Mouse (Mus musculus) megakaryocyte, adult 5-6 weeks (primary cell): ENCODE data around the gene 1700102P08Rik. TPM values are rescaled to one million over a fixed set of nuclear protein-coding genes. Genes with fewer than 3 reads are reported as not detected.

Experiments used
- ATAC-seq: 2 replicates; pipeline ENCODE4 v1.8.0; 2016; ENCODE audit warnings: mild to moderate bottlenecking, inconsistent platforms; ENCODE audit not compliant: poor library complexity, severe bottlenecking
- total RNA-seq, 2 experiments: library from RNA; stranded (forward) in 1 of 2; stranded (reverse) in 1 of 2; fragments of 153-499, 151-499 nt in 1 of 2; fragments of 221-1000, 200-1000 nt in 1 of 2; gene quantifications; 2 replicates each; pipeline versions ENCODE4 v1.2.3 to v1.2.4; 2015 to 2017

The 1700102P08Rik gene
- 0.47 and 0.98 TPM in 2 replicates for total RNA-seq (2015)
- total RNA-seq (2017) = 1.4 and 3.0 TPM in 2 replicates

DNA sequence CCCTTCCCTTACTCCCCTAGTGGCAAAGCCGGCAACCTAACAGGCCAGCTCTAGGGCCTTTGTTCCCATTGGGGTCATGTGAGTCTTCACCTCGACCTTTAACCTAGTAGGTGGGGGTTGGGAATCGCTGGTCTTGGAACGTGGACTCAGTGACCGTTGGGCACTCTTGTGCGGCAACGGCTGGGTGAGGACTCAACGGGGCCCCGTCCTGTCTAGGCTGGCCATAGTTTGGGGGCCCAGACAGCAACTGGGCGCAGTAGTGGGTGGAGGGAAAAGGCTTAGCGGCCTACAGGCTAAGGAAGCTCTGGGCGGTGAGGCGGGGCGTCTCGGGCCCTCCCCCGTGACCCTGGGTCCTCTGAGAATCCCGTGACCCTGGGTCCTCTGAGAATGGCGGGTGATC is at the start of gene 1700102P08Rik:
Gene 1700102P08Rik (plus strand): TSS at position 130 of the 400 bp plus-strand sequence.
- ATAC-seq = no peak

DNA sequence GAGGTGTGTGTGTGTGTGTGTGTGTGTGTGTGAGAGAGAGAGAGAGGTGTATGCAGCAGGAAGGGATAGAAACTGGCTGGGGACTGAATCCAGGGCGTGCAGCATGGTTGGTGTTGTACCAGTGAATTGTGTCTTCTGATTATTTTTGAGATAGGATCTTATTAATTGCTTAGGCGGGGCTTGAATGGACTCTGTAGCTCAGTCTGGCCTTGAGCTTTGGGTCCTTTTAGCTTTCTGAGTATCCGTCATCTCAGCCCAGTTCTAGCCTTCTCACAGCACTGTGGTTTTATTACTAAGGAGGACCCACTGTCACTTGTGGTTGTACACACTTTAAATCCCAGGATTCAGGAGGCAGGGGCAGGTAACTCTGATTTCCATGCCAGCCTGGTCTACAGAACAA is 49.3 kb upstream of the 1700102P08Rik start:
- no peak for ATAC-seq

DNA sequence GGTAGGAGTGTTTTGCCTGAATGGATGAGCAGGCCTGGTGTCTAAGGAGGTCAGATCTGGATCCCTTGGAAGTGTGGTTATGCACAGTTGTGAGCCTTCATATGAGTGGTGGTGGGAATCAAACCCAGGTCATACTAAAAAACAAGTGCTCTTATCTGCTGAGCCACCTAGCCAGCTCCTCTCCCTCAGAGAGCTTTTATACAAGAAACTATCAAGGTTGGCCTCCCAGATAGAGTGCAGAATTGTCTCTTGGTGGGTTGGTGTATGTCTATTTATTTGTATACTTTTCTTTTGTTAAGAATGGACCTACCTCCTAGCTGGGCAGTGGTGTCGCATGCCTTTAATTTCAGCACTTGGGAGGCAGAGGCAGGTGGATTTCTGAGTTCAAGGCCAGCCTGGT is 48.8 kb upstream of the 1700102P08Rik start:
- ATAC-seq = no peak

DNA sequence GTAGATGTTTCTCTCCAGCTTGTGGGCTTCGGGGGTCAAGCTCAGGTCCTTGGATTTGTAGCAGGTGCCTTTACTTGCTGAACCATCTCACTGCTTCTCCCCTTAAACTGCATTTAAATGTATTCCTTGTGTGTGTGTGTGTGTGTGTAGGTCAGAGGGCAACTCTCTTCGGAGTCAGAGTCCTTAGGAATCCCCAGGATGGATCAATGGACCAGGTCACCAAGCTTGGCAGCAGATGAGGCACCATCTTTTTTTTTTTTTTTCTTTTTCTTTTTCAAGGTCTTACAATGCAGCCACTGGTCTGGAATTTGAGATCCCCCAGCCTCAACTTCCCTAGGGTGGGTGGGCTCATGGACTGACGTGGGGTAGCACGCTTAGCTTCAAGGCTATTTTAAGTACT is 48.1 kb upstream of the 1700102P08Rik start:
- ATAC-seq = no peak

DNA sequence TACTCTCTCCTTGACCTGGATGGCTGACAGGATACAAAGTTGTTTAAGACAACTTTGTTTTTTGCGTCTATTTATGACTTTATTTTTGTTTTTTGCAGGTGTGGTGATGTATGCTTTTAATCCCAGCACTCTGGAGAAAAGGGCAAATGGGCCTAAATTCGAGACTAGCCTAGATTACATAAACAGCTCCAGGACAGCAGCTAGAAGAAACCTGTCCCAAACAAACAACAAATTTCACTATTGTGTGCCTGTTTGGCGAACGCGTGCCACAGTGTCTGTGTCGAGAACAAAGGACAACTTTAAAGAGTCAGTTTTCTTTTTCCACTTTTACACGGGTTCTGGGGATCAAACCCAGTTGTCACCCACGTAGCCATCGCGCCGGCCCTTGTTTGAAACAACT is 45.6 kb upstream of the 1700102P08Rik start:
- no peak for ATAC-seq

DNA sequence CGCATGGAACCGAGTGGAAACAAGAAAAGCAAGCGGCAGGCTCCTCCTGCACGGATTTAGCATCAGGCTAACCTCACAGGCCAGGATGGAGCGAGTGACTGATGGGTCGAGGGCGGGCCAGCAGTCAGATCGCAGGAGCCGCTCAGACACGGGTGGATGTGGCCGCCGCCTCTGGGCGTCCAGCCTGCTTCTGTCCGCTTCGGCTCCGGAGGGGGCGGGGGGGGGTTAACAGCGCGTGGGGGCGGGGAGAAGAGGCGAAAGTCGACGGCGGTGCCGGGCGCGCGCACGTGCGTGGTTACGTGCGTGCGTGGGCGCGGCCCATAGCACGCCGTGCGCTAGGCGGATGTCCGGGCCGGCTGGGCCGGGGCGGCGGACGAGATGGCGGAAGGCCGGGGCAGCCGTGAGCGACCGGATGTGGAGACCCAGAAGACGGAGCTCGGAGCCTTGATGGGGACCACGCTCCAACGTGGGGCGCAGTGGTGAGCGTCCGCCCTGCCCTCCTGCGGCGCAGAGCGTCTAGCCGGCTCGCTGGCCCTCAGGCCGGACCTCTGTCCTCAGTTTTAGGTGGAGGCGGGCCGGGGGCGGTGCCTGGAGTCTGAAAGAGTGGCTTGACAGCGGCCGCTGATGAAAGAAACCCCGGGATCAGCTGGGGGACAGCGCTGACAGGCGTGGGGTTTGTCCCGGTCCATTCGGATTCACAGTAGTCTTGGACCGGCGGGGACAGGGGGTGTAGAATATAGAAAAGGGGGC is 44.9 kb upstream of the 1700102P08Rik start, which contains the start of gene Usp4:
Gene Usp4 (plus strand): TSS at position 314 of the 750 bp plus-strand sequence.
- ATAC-seq = peak; percentile 91

DNA sequence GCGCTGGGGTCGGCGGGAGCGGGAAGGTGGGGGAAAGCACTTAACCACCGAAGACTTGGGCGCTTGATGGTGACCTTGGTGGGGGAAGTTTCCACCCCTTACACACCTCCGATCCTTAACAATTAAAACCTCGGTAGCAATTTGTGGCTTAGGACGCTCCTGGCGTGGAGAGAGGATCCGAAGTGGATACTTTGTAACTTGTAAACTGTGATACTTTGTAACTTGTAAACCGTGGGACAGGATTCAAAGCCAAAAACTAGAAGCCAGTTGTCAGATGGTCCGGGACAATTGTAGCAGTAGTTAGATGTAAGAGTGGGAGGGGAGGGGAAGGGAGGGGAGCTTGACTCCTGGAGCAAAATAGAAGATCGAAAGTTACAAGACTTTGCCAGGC is 44.3 kb upstream of the 1700102P08Rik start:
- no peak for ATAC-seq

DNA sequence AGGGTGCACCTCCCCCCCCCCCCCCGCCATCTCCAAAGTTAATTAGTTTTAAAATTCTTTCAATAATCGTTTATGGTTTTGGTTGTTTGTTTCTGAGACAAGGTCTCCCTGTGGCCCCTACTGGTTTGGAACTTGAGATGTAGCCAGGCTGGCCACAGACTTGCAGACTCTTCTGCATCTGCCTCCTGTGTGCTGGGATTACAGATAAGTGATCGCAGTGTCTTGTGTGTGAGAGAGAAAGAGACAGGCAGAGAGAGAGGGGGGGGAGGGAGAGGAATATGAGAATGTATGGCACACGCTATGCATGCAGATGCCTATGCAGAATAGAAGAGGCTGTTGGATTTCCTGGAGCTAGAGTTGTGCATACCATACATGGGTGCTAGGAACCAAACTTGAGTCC is 42.9 kb upstream of the 1700102P08Rik start:
- ATAC-seq = no peak

DNA sequence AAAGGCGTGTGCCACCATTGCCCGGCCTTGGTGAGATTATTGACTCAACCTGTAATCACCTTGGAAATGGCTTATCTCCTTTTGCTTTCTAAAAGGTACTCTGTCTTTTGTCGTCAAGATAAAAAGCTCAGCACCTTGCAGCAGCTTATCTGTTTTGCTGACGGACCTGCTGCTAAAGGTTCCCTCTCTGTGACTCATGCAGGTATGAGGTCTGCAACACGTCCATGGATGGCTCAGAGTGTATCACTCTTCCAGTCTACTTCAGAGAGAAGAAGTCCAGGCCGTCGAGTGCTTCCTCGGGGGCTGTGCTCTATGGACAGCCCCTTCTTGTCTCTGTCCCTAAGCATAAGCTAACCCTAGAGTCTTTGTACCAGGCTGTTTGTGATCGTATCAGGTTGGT is 14.4 kb upstream of the 1700102P08Rik start:
- ATAC-seq = no peak

DNA sequence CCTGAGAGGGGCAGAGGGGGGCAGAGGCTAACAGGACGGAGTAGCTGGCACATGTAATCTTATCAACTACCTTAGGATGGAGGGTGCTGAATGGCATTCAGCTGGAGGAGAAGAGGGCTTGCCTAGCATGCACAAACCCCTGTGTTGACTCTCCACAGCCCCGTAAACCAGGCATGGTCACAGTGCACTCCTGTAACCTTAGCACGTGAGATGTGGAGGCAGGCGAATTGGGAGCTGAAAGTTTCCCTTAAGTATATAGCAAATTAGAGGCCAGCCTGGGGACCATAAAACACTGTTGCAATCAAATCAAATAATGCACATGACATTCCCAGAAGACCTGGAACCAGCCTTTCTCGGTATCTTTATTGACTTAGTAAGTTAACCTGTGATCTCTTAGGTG is 13.9 kb upstream of the 1700102P08Rik start:
- ATAC-seq = no peak

DNA sequence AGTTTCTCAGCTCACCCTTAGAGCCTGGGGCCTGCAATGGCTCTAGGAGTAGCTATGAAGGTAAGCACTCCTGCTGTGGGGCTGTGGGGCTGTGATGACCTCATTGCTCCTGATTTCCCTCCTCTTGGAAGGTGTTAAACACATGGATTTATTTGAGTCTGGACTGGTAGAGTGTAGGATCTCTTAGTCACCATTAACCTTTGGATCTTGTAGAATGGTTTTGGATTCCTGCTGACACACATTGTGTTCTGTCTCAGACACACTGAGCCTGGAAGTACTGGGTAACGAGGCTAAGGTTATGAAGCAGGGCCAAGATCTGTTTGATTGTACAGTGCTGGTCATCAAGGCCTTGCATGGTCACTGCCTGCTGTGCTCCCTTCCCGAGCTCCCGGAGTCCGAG is 13.3 kb upstream of the 1700102P08Rik start:
- no peak for ATAC-seq

DNA sequence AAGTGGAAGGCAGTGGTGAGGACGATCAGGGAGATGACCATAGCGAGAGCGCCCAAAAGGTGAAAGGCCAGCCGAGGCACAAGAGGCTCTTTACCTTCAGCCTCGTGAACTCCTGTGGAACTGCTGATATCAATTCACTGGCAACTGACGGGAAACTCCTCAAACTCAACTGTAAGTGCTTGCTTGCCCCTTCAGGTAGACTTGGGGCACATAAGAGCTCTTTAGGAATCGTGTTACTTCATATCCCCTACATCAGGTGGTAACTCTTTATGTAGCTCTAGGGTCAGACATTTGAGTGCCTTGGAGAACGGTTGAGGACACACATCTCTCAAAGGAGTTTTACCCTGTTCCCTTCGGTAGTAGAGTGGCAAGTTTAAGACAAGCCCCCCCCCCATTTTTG is 11.2 kb upstream of the 1700102P08Rik start:
- no peak for ATAC-seq

DNA sequence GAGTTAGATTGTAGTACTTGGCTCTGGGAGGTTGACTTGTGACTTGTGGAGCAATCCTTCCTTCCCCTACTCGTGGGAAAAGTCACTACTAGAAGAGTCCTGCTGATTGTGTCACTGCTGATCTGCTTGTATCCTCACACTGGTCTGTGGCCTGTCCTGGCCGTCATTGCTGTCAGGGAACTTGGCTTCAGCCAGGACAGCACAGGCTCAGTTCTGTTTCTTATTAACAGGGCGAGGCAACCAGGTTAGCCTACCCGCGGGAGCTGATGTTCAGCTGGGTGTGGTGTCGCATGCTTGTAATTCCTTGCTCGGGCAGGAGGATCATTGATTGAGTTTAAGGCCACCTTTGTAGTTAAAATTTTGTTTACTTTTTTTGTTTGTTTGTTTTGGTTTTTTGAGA is 7.6 kb upstream of the 1700102P08Rik start:
- ATAC-seq = no peak

DNA sequence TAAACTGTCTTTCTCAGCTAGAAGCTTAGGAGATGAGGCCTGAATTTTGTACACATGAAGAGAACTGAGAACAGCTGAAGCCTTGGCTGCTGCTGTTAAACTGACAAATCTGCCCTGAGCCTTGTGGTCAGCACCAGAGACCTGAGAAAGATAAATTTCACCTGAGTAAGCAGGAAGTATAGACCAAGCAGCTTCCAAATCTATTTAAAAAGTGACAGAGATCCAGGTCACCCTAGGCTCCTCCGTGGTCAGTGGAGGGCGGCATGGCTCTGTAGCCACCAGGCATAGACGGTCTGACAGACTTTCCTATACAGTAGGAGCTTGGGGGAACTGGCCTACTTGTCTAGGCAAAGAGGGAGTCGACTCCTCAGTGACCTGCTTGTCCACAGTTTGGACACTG is 5.8 kb upstream of the 1700102P08Rik start:
- no peak for ATAC-seq

DNA sequence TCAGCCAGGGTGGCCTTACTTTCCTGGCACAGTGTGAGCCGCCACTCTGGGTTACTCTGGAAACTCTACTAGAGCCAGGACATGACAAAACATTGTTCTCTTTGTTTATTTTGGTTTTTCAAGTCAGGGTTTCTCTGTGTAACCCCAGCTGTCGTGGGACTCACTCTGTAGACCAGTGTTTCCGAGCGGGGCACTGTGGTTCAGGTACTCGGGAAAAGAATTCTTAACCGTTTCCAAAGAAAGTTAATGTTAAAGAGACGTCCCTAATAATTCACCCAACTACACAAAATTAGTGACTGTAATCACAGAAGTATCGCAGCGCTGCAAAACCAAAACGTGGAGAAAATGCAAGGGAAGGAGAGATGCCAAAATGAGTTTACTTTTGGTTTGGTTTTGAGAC is 4.0 kb upstream of the 1700102P08Rik start:
- no peak for ATAC-seq

DNA sequence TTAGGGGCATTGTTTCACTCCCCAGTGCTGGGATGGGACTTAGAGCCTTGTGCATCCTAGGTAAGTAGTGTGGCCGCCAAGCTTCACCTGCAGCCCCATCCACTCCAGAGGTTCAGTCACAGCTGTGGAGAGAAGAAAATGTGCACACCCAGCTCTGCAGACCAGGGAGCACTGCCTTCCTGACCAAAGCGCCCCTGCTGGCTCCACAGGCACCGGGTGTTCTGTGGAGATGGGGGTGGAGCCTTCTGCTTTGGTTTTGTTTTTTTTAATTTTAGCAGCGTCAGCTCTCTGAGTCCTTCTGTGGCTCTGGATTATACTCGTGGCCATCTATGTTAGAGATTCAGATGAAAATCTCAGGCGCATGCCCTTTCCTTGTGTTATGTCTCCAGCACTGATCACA is 3.4 kb upstream of the 1700102P08Rik start:
- ATAC-seq = no peak

DNA sequence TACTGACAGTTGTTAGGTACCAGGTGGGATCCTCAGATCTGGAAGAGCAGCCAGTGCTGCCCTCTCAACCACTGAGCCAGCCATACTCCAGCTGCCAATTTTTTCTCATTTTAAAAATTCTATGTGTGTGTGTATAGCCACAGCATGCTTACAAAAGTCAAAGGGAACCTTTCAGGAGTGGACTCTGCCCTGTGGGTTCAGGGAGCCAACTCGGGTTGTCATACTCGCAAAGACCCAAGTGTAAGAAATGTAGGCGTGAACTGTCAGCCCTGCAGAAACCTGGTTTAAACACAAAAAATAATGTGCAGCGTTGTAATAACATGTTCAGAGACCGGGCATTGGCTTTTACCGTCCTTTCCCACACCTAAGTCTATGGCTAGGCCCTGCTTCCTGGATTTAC is 1.6 kb downstream of the 1700102P08Rik start:
- no peak for ATAC-seq

DNA sequence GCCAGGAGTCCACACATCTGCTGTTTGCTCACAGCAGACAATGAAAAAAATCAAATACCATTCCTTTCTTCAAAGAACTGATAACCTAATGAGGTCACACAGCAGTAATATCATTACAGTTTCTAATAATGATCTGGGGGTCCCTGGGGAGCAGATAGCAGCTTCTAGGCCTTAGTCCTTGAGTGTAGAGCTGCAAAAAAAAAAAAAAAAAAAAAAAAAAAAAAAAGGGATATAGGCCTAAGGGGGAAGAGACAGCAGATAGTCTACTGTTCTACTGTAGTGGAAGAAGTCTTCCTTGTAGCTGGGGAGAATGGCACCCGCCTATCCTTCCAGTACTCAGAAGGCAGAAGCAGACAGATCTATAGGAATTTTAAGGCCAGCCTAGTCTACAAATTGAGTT is 2.8 kb downstream of the 1700102P08Rik start:
- no peak for ATAC-seq

DNA sequence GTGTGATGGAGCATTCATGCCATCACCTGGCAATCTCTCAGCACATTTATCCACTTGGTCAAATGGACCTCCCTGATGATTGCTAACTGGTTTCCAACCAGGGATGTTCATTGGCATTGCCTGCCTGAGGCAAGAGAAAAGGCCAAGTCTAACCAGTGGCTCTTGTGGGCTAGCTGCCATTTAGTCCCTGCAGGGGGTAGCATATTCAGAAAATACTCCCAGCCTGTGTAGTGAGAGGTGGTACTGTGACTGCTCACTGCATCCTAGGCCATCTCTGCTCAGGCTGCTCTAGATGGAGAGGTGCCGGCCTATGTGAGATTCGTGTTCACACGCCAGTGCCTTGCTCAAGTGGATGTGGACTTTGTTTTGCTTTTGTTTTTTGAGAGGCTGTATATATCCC is 5.7 kb downstream of the 1700102P08Rik start:
- no peak for ATAC-seq

DNA sequence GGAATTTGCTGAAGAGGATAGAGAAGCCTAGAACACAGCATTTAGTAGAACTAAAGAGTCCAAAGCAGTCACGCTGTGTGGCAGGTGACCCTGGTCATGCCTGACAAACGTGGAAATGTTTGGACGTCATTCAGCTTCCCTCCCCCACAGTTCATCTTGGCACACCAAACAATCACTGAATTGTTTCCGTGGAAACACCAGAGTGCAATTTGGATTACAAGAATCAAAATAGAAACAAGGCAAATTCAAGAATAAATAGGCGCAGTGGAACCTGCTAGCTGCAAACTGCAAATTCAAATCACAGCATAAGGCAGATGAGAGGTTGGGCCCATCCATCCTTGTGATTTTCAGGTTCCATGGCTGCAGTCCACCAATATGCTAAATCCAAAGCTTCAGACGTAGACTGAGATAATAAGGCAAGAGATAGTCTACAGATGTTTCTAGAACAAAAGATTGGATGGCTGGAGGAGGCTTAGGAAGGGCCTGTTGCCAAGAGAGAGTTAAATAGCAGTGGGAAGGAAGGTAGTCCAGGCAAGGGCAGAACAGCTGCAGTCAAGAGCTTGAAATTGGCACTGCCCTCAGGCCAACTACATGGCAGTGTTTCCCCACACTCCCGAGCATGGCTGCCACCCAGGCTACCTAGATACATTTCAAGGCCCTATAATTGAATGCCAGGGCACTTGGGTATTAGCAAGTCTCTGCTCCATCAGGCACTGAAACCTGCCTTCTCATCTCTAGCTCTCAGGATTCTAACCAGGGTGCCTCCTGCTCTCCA is 8.8 kb downstream of the 1700102P08Rik start:
- no peak for ATAC-seq

DNA sequence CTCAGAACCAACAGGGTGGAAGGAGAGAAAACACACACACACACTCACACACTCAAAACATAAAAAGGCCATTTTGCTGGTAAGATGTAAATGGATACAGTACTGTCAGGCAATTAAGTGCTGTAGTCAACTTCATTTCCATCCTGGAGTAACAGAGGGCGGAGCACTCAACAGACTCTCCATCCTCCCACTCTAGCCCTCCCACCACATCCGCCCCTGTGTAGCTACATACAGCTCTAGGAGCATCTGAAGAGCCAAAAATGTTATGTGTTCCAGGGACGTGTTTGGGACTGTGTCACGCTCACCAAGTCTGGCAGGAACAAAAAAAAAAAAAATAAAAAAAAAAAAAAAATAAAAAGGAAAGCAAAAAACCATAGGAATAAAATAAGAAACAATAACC is 10.5 kb downstream of the 1700102P08Rik start:
- no peak for ATAC-seq

DNA sequence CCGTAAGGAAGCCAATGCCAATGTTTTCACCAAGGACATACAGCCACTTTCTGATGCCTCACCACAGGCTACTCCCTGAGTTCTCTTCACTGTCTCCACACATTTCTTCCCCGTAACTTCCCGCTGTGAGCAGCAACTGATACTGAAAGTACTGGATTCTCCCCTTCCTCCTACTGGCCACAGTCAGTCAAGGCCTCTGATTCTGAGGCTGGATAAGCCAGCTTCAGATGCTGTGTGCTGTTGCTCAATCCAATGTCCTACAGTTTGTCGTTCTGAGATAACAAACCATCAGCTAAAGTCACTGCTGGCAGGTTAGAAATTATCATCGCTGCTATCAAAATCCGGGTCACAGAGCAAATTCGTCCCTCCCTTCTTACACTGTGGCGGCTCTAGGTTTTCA is 11.8 kb downstream of the 1700102P08Rik start:
- peak; percentile 63 for ATAC-seq
